Mouse (Mus musculus) heart, postnatal 0 days (tissue): Measurements from ENCODE around the gene Helb. TPM values are rescaled to one million over a fixed set of nuclear protein-coding genes. Genes with fewer than 3 reads are reported as not detected.
A peak's percentile ranks its signal among the peaks of the same experiment; 100 is the strongest.

ENCODE experiments used
- ATAC-seq: fragments of 200-750 bp; cut with Nextera tagmentation; 2 replicates; pipeline ENCODE4 v1.8.0; 2017; ENCODE audit warnings: low read depth, moderate number of reproducible peaks, moderate library complexity; ENCODE audit not compliant: insufficient read depth
- DNase-seq: peaks from one replicate; pipeline ENCODE4 v3.0.0-alpha.2; 2016; ENCODE audit warnings: low spot score
- H3K27ac ChIP-seq: fragments of 300-500 bp; sonication (generic); 2 replicates; pipeline ENCODE4 v1.5.1; 2014; ENCODE audit warnings: low read depth, mild to moderate bottlenecking
- H3K27me3 ChIP-seq: fragments of 300-500 bp; sonication (generic); 2 replicates; pipeline ENCODE4 v1.6.1; 2014; ENCODE audit warnings: low read length, mixed read lengths; ENCODE audit not compliant: control insufficient read depth, insufficient read depth
- H3K36me3 ChIP-seq: fragments of 300-500 bp; sonication (generic); replicated peaks from 2 replicates; pipeline ENCODE4 v1.6.1; 2014; ENCODE audit warnings: low read length, mixed read lengths; ENCODE audit not compliant: control insufficient read depth, insufficient read depth
- H3K4me1 ChIP-seq: fragments of 300-500 bp; sonication (generic); 2 replicates; pipeline ENCODE4 v1.6.1; 2014; ENCODE audit warnings: antibody characterized with exemption; ENCODE audit not compliant: control insufficient read depth, insufficient read depth
- H3K4me2 ChIP-seq: fragments of 300-500 bp; sonication (generic); 2 replicates; pipeline ENCODE4 v1.6.1; 2014; ENCODE audit warnings: low read depth, mild to moderate bottlenecking, low read length, moderate library complexity
- H3K4me3 ChIP-seq: fragments of 300-500 bp; sonication (generic); 2 replicates; pipeline ENCODE4 v1.5.1; 2014; ENCODE audit warnings: low read depth, low read length
- H3K9ac ChIP-seq: fragments of 300-500 bp; sonication (generic); replicated peaks from 2 replicates; pipeline ENCODE4 v1.6.1; 2014; ENCODE audit warnings: low read depth, low read length, mixed read lengths
- H3K9me3 ChIP-seq: fragments of 300-500 bp; sonication (generic); replicated peaks from 2 replicates; pipeline ENCODE4 v1.6.1; 2016; ENCODE audit warnings: low read length; ENCODE audit not compliant: control insufficient read depth
- CTCF ChIP-seq: IDR thresholded peaks from 2 replicates; pipeline ENCODE4 v1.5.1; 2016; ENCODE audit warnings: antibody characterized with exemption, control low read depth, low read depth
- EP300 ChIP-seq: IDR thresholded peaks from 2 replicates; pipeline ENCODE4 v1.6.1; 2016; ENCODE audit warnings: antibody characterized with exemption, low read depth
- WGBS: fragments of 180-500 bp; shearing (Covaris S2); extraction: QIAGEN DNeasy Blood & Tissue Kit; methylation state at CpG from one replicate; pipeline ENCODE4 v1.1.7; 2014; 5-methylcytosine and 5-hydroxymethylcytosine counted together
- polyA plus RNA-seq: library from polyadenylated mRNA; unstranded; fragments of >200 nt; fragmentation: Nextera tagmentation; extraction: Ambion mirVana; gene quantifications from 2 replicates; pipeline ENCODE4 v1.2.1, GENCODE M21; 2015
- total RNA-seq: library from RNA; depleted of rRNA; stranded (reverse); fragments of >200 nt; gene quantifications from 2 replicates; pipeline ENCODE4 v1.2.3, GENCODE M21; 2014; ENCODE audit warnings: low replicate concordance

Helb gene
- total and polyA plus RNA-seq, 2 experiments from 2014 or later = 5.6 to 15.3 TPM

DNA sequence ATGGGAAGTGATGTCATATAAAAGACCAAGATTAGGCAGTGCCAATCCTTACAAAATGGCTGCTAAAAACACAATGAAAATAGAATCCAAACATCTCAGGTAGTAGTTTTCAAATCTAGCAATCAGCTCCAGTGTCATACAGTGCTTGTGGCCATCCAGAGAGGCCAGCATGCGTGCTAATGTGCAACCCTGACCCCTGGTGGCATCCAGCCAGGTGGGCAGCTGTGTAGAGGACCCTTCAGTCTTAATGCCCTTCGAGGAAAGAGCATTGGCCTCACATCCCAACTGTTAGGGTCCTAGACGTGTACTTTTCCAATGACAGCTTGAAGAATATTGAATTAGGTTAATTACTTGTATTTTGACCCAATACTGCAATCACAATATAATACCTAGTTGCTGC is 34.9 kb downstream of the Helb start:
- DNase-seq = no peak
- no peaks in the 10 kb centered on the region for H3K4me1 ChIP-seq
- no peaks in the 10 kb centered on the region for H3K9me3 ChIP-seq
- no peaks in the 10 kb centered on the region for H3K27me3 ChIP-seq
- H3K4me2 ChIP-seq = no peak overlapping the region
- H3K9ac ChIP-seq = no peak overlapping the region
- H3K4me3 ChIP-seq = no peak overlapping the region
- TF ChIP-seq CTCF = no peak
- TF ChIP-seq EP300 = no peak
- H3K36me3 ChIP-seq = no peaks in the 10 kb centered on the region
- no peak for ATAC-seq
- WGBS = 74% methylated on average over 3 of the region's 3 CpGs
- H3K27ac ChIP-seq = no peak overlapping the region

DNA sequence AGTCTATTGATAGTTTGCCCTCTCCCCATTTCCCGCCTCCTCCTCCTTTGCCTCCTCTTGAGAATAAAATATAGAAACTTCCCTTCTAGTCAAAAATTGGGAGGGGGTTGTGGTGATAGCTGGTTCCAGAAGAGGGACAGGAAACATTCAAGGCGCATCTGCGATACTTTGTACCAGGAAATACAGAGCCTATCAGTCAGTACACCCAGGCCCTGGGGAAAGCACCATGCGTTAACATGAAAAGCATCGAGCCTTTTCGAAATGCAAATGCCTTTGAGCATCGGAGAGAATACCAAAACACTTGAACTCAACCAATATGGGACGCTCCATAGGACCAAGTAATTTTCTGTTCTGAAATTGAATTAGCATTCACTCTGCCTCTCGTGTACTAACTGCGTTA is 46.5 kb downstream of the Helb start:
- no peaks in the 10 kb centered on the region for H3K4me1 ChIP-seq
- H3K4me2 ChIP-seq = no peak overlapping the region
- no peak overlapping the region for H3K27ac ChIP-seq
- H3K27me3 ChIP-seq = no peaks in the 10 kb centered on the region
- TF ChIP-seq EP300 (no peak), CTCF (no peak)
- DNase-seq (no peak), ATAC-seq (no peak)
- WGBS = 89% methylated on average over 10 of the region's 10 CpGs
- H3K9me3 ChIP-seq = 0 out of 2 replicates have a peak, but pooled peaks cover 4% of the 10 kb centered on the region
- H3K36me3 ChIP-seq = no peaks in the 10 kb centered on the region
- no peak overlapping the region for H3K4me3 ChIP-seq
- no peak overlapping the region for H3K9ac ChIP-seq

DNA sequence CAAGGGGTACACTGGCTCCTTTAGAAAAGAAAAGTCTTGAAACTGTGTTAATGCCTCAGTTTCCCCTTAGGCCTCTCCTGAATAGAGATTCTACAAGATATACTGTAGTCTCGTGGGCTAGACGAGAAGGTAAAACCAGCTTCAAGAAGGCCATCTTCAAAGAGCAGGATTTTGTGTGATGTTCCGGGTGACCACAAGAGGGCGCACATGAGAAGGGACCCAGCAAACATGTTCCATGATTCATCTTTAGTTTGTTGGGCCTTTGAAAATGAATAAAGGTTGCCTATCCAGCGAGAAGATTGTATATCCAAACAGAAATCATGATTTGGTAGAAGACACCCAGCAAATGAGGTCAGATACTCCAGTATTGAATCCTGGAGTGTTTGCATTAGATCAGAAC is 48.4 kb downstream of the Helb start:
- Histone ChIP-seq H3K4me3 (no peak overlapping the region), H3K27me3 (no peaks in the 10 kb centered on the region), H3K4me1 (no peaks in the 10 kb centered on the region), H3K9me3 (0 out of 2 replicates have a peak, but pooled peaks cover 4% of the 10 kb centered on the region), H3K27ac (no peak overlapping the region), H3K36me3 (no peaks in the 10 kb centered on the region), H3K4me2 (no peak overlapping the region), H3K9ac (no peak overlapping the region)
- ATAC-seq (no peak), DNase-seq (no peak)
- WGBS = 23% methylated on average over 5 of the region's 5 CpGs
- peak; percentile 84 for TF ChIP-seq CTCF
- TF ChIP-seq EP300 = no peak

DNA sequence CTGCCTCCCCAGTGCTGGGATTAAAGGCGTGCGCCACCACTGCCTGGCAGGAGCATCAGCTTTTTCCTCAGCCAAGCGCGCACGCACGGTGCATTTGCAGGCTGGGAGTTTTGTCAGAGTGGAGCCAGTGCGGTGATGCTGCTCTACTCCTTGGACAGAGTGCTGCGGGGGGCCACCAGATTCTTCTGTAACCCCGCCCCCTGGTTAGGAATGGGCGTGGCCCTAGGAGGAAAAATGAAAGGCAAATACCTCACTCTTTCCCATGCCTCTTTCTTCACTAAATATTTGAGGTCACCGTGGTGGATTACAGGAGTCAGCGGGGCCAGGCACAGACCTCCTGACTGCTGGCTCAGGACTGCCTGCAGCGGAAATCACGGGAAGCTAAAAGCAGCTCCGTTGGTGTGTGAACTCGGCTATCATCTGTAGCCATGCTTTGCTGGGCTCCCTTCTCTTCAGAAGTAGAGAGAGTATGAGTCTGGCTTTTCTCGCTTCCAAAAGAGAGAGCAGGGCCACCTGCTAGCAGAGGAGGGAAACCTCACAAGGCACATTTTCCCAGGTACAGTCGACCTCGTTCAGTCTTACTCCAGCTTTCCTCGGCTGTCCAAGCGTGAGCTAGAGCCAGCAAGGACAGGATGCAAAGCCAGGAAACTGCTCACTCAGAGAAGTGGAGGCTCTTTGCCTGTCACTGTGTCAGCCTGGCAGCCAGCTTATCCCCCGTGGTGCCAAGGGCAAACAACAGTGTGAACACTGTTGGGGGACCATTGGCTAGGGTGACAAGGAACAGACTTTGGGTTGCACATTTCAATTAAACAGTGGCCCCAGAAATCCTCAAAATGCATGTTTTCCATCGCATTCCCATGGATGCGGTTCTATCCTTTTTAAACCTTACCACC is 51.3 kb downstream of the Helb start:
- WGBS = 53% methylated on average over 24 of the region's 24 CpGs
- DNase-seq (no peak), ATAC-seq (peak; percentile 41; the same call in 1 of the 2 replicates)
- no peak overlapping the region for H3K27ac ChIP-seq
- H3K4me1 ChIP-seq = no peaks in the 10 kb centered on the region
- no peaks in the 10 kb centered on the region for H3K36me3 ChIP-seq
- 0 out of 2 replicates have a peak overlapping the region, but pooled peaks have one; percentile 9 for H3K4me3 ChIP-seq
- no peak overlapping the region for H3K9ac ChIP-seq
- 0 out of 2 replicates have a peak, but pooled peaks cover 4% of the 10 kb centered on the region for H3K9me3 ChIP-seq
- no peak for TF ChIP-seq CTCF
- no peak for TF ChIP-seq EP300
- peak overlapping the region; percentile 47; the same call in 1 of the 2 replicates for H3K4me2 ChIP-seq
- no peaks in the 10 kb centered on the region for H3K27me3 ChIP-seq

DNA sequence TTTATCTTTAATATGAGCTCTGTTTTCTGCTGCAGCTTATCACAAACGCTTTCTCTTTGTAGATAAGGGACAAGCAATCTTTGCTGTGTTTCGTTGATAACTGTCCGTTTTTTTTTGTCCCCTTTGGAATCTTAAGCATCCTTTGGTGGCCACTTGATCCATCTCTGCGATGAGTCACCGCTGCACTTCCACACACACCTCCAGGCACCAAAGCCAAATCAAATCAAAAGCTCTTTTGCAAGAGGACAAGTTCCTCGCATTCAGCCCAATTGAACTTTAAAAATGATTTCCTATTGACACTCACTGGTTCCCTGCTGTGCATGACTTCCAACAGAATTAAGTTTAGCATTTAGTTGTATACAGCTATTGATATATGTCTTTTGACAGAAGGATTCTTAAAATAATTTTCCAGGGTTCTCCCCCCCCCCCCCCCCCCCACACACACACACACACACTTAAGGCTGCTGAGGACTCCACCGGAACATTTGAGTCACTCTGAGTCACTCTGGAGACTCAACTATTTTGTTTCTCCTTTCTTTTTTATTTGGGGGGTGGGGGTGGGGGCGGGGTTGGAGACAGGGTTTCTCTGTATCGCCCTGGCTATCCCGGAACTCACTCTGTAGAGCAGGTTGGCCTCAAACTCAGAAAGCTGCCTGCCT is 52.1 kb downstream of the Helb start:
- TF ChIP-seq EP300 (no peak), CTCF (no peak)
- WGBS = 34% methylated on average over 10 of the region's 10 CpGs
- Histone ChIP-seq H3K4me1 (no peaks in the 10 kb centered on the region), H3K4me2 (no peak overlapping the region), H3K9ac (no peak overlapping the region), H3K4me3 (no peak overlapping the region), H3K27ac (no peak overlapping the region), H3K36me3 (no peaks in the 10 kb centered on the region), H3K9me3 (0 out of 2 replicates have a peak, but pooled peaks cover 4% of the 10 kb centered on the region), H3K27me3 (no peaks in the 10 kb centered on the region)
- DNase-seq = no peak
- ATAC-seq = no peak
